Mouse (Mus musculus) myocyte (in vitro differentiated cells): ENCODE data around the gene Ica1. TPM values are rescaled to one million over a fixed set of nuclear protein-coding genes. Genes with fewer than 3 reads are reported as not detected.

Experiments
- H3K27me3 ChIP-seq: one replicate; pipeline ENCODE4 v1.6.1; 2011; ENCODE audit not compliant: control insufficient read depth, insufficient read depth, insufficient read length
- H3K36me3 ChIP-seq: one replicate; pipeline ENCODE4 v1.6.1; 2011; ENCODE audit not compliant: control insufficient read depth, insufficient read depth
- H3K4me2 ChIP-seq: one replicate; pipeline ENCODE4 v1.6.1; 2011; ENCODE audit warnings: low read depth, control low read depth
- H3K4me3 ChIP-seq: one replicate; pipeline ENCODE4 v1.5.1; 2011; ENCODE audit warnings: mild to moderate bottlenecking, control low read depth, moderate library complexity
- H3K79me2 ChIP-seq: one replicate; pipeline ENCODE4 v1.6.1; 2011; ENCODE audit not compliant: control insufficient read depth, insufficient read depth
- H3ac ChIP-seq: one replicate; pipeline ENCODE4 v1.6.1; 2011; ENCODE audit not compliant: control insufficient read depth, insufficient read length
- CEBPB ChIP-seq: IDR thresholded peaks from 2 replicates; pipeline ENCODE4 v1.6.1; 2011; ENCODE audit warnings: mild to moderate bottlenecking, moderate library complexity; ENCODE audit not compliant: poor library complexity, insufficient read depth, severe bottlenecking
- E2F4 ChIP-seq: IDR thresholded peaks from one replicate; pipeline ENCODE4 v1.6.1; 2011; ENCODE audit warnings: mild to moderate bottlenecking, control low read depth, moderate library complexity; ENCODE audit not compliant: insufficient read depth
- MAX ChIP-seq: IDR thresholded peaks from one replicate; pipeline ENCODE4 v1.6.1; 2011; ENCODE audit warnings: low read depth, mild to moderate bottlenecking, control low read depth
- MYOD1 ChIP-seq, 3 experiments: IDR thresholded peaks; one replicate each; pipeline ENCODE4 v1.6.1; 2011; ENCODE audit warnings: control low read depth in 2 of 3, low read depth in 2 of 3, mild to moderate bottlenecking in 2 of 3, moderate library complexity in 1 of 3; ENCODE audit not compliant: insufficient read length in 2 of 3, control insufficient read depth in 1 of 3
- MYOG ChIP-seq, 3 experiments: IDR thresholded peaks; one replicate each; pipeline ENCODE4 v1.6.1; 2011; ENCODE audit warnings: control low read depth in 2 of 3, low read depth in 2 of 3, mild to moderate bottlenecking in 2 of 3; ENCODE audit not compliant: insufficient read length in 2 of 3, control insufficient read depth in 1 of 3, insufficient read depth in 1 of 3
- POLR2A ChIP-seq: IDR thresholded peaks from one replicate; pipeline ENCODE4 v1.6.1; 2011; ENCODE audit warnings: low read depth, mild to moderate bottlenecking, control low read depth, moderate library complexity; ENCODE audit not compliant: insufficient read length
- POLR2AphosphoS2 ChIP-seq: IDR thresholded peaks from one replicate; pipeline ENCODE4 v1.6.1; 2011; ENCODE audit warnings: low read depth, control low read depth; ENCODE audit not compliant: insufficient read length
- REST ChIP-seq: IDR thresholded peaks from one replicate; pipeline ENCODE4 v1.6.1; 2011; ENCODE audit warnings: mild to moderate bottlenecking, control low read depth, moderate library complexity; ENCODE audit not compliant: insufficient read depth, insufficient read length
- SRF ChIP-seq: IDR thresholded peaks from one replicate; pipeline ENCODE4 v1.6.1; 2011; ENCODE audit warnings: low read depth; ENCODE audit not compliant: control insufficient read depth, insufficient read length
- TCF12 ChIP-seq: IDR thresholded peaks from one replicate; pipeline ENCODE4 v1.6.1; 2011; ENCODE audit warnings: mild to moderate bottlenecking, control low read depth; ENCODE audit not compliant: poor library complexity, insufficient read depth, severe bottlenecking
- TCF3 ChIP-seq: IDR thresholded peaks from one replicate; pipeline ENCODE4 v1.6.1; 2011; ENCODE audit warnings: low read depth, control low read depth; ENCODE audit not compliant: insufficient read length
- USF1 ChIP-seq: IDR thresholded peaks from one replicate; pipeline ENCODE4 v1.6.1; 2011; ENCODE audit warnings: low read depth, mild to moderate bottlenecking, control low read depth, moderate library complexity
- polyA plus RNA-seq: library from polyadenylated mRNA; unstranded; fragments of >200 nt; fragmentation: generic; extraction: Trizol; gene quantifications from one replicate; pipeline ENCODE4 v1.2.1, GENCODE M21; 2012; ENCODE audit warnings: missing spikeins

The Ica1 gene
- polyA plus RNA-seq, 1 experiment, result 6.0 TPM

- no peak overlapping the region for H3K4me3 ChIP-seq
- TF ChIP-seq REST (no peak), MAX (no peak), USF1 (no peak), TCF3 (no peak), TCF12 (no peak)
- H3K27me3 ChIP-seq, result no peaks in the 10 kb centered on the region
- H3ac ChIP-seq, result no peak overlapping the region
- H3K36me3 ChIP-seq, result no peaks in the 10 kb centered on the region
- H3K4me2 ChIP-seq, result no peak overlapping the region
- H3K79me2 ChIP-seq, result no peaks in the 10 kb centered on the region
These were observed 67.0 kb downstream of the Ica1 start for GRCm38 (mm10) chr6:8711246-8711645.

DNA sequence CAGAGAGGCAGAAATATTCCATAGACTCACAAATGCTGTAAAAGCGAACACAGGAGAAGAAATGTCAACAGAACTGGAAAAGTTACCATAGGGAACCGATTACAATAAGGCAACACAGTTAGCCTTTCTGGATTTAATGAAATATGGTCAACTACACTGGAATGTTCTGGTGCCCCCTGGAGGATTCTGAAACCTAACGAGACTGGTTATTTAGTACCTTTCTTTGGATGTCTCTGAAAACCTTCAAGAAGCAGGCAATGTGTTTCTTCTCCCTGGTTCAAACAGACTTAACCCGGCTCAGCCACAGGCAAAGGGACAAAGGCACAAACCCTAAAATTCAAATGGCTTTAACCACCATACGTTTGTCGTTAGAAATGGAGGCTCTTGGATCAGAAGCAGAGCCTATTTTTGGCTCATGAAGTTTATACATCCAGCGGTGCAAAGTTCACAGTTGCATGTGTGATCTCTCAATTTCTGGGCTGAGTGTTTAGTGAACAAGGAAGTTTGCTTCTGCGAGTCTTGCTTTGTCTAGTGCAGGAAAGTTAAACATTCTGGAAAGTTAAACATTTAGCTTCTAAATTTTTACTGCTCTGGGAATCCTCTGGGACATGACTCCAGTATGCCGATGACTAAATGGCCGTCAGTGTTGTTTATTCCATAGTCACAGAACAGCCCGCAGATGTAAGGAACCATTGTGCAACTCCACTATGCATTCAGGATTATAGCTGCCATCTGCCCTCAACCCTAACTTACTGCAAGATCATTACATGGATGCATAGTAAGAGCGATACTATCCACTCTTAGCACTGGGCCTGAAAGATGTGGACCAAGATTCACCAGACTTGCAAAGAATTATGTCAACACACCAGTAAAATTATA is 83.4 kb downstream of the Ica1 start:
- H3K27me3 ChIP-seq, result no peaks in the 10 kb centered on the region
- H3K79me2 ChIP-seq, result no peaks in the 10 kb centered on the region
- TF ChIP-seq POLR2A, result no peak
- TF ChIP-seq E2F4, result no peak
- TF ChIP-seq CEBPB, result no peak
- no peak for TF ChIP-seq MYOD1 (IDR thresholded peaks at IDR 0.05; ENCODE audit: control insufficient read depth in 1 of 3, insufficient read length in 2 of 3, low read depth in 2 of 3)
- TF ChIP-seq MYOG (IDR thresholded peaks at IDR 0.05; ENCODE audit: control insufficient read depth in 1 of 3, insufficient read depth in 1 of 3, insufficient read length in 2 of 3, low read depth in 2 of 3), result no peak
- no peak for TF ChIP-seq POLR2AphosphoS2
- TF ChIP-seq SRF, result no peak
- TF ChIP-seq MAX, result no peak
- TF ChIP-seq TCF12, result no peak
- no peak for TF ChIP-seq TCF3
- TF ChIP-seq REST, result no peak
- no peak for TF ChIP-seq USF1
- H3ac ChIP-seq, result no peak overlapping the region
- H3K36me3 ChIP-seq, result no peaks in the 10 kb centered on the region
- no peak overlapping the region for H3K4me3 ChIP-seq
- no peak overlapping the region for H3K4me2 ChIP-seq

DNA sequence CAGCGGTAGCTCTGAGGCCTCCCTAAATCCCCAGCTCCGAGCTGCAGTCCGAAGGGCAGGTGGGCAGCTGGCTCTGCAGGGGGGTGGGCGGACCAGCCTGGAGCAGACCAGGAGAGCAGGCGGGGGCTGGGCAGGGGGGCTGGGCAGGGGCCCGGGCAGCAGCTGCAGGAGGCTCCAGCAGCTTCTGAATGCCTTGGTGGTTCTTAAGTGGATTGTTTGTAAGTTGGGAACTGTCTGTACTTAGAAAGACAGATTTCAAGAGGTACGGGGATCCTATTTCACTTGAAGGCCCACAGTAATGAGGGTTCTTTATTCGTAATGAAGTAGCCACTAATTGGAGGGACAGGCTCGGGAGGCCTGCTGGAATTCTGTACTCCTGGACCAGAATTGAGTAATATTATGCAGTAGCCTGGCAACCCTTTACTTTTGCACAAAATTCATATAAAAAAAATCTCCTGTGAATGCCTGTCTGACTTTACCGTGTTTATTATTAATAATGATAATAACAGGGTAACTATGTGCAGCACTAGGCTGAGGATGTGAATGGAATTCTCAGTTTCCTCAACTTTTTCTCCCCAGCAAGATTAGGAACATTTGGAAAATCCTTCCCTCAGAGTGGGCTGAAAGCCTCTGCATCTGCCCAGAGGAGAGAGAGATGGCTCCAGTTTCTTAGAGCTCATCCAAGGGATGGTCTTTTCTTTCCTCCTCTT is 84.2 kb downstream of the Ica1 start:
- no peak overlapping the region for H3K4me3 ChIP-seq
- no peak overlapping the region for H3ac ChIP-seq
- no peaks in the 10 kb centered on the region for H3K36me3 ChIP-seq
- no peaks in the 10 kb centered on the region for H3K79me2 ChIP-seq
- no peak for TF ChIP-seq USF1
- TF ChIP-seq CEBPB, result no peak
- TF ChIP-seq MYOD1 (IDR thresholded peaks at IDR 0.05; ENCODE audit: control insufficient read depth in 1 of 3, insufficient read length in 2 of 3, low read depth in 2 of 3), result peak in 1 of 3 experiments; percentile 11
- no peaks in the 10 kb centered on the region for H3K27me3 ChIP-seq
- no peak overlapping the region for H3K4me2 ChIP-seq

DNA sequence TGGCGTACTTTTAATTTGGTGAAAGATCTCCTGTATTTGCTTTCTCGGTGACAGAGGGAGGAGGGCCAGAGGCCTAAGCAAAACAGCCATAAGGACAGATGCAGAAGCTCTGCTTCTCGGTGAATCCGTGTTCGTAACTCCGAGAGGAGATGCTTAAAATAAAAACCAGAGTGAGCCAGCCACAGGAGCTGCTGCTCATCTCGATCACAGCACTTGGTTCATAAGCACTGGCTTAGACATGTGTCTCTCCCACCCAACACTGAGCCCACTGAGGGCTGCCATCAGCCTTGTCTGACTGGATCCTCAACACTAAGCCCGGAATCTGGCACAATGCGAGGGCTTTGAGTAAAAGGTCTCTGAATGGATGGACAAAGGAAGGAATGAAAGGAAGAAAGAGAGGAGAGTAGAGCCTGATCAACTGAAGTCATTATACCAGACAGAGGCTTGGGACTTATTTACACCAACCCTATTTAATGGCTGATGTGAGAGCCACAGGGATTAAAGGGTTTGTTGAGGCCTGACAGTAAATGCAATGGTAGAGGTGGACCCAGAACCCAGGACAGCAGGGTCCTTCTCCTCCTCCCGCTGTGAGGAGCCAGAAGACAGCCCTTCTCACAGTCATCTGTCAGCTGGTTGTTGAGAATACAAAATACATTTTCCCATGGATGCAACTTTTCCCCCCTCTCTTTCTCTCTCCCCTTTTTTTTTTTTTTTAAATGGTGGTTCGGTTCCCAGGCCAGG is 85.0 kb downstream of the Ica1 start:
- no peak overlapping the region for H3K4me3 ChIP-seq
- H3K27me3 ChIP-seq, result no peaks in the 10 kb centered on the region
- no peak overlapping the region for H3ac ChIP-seq
- no peak overlapping the region for H3K4me2 ChIP-seq
- no peaks in the 10 kb centered on the region for H3K79me2 ChIP-seq
- H3K36me3 ChIP-seq, result no peaks in the 10 kb centered on the region
- no peak for TF ChIP-seq POLR2A
- TF ChIP-seq MYOD1 (IDR thresholded peaks at IDR 0.05; ENCODE audit: control insufficient read depth in 1 of 3, insufficient read length in 2 of 3, low read depth in 2 of 3), result no peak
- no peak for TF ChIP-seq SRF
- no peak for TF ChIP-seq POLR2AphosphoS2
- TF ChIP-seq USF1, result no peak
- TF ChIP-seq REST, result no peak
- no peak for TF ChIP-seq TCF12
- no peak for TF ChIP-seq E2F4
- no peak for TF ChIP-seq CEBPB
- no peak for TF ChIP-seq MAX
- TF ChIP-seq TCF3, result no peak
- TF ChIP-seq MYOG (IDR thresholded peaks at IDR 0.05; ENCODE audit: control insufficient read depth in 1 of 3, insufficient read depth in 1 of 3, insufficient read length in 2 of 3, low read depth in 2 of 3), result no peak
